Mouse (Mus musculus): ENCODE measurements around the gene H6pd. TPM values are rescaled to one million over a fixed set of nuclear protein-coding genes. Genes with fewer than 3 reads are reported as not detected.
A peak's percentile ranks its signal among the peaks of the same experiment; 100 is the strongest.

The H6pd gene
- polyA plus RNA-seq, 1 experiment: 21.8 TPM

DNA sequence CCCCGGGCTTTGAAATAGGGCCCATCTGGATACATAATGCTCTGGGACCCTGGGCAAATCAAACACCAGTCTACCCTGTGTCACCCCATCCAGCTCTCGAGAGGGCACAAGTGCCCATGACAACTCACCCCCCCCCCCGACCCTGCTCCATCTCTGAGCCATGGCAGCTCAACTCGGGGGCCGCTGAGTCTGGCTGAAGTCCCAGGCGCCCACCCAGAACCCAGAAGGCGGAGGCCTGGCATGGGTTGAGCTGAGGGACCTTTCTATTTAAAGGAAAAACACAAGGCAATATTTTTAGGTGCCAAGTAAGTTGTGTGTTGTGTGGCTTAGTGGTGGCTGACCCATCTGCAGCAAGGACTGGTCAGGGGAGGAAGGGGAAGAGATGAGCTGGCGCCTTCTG, 44.5 kb downstream of the H6pd start:
- Histone ChIP-seq H3K4me3 (no peak overlapping the region), H3K27me3 (ENCODE audit: control insufficient read depth, insufficient read depth, insufficient read length) (no peaks in the 10 kb centered on the region), H3K79me2 (ENCODE audit: control insufficient read depth, insufficient read depth) (no peaks in the 10 kb centered on the region), H3K36me3 (ENCODE audit: control insufficient read depth, insufficient read depth) (no peaks in the 10 kb centered on the region), H3ac (ENCODE audit: control insufficient read depth, insufficient read length) (no peak overlapping the region), H3K4me2 (ENCODE audit: low read depth) (no peak overlapping the region)
- TF ChIP-seq CEBPB (IDR thresholded peaks at IDR 0.05; ENCODE audit: insufficient read depth, poor library complexity, severe bottlenecking): no peak
- TF ChIP-seq REST (IDR thresholded peaks at IDR 0.05; ENCODE audit: insufficient read depth, insufficient read length): no peak
- no peak for TF ChIP-seq MYOG (IDR thresholded peaks at IDR 0.05; ENCODE audit: control insufficient read depth in 1 of 3, insufficient read depth in 1 of 3, insufficient read length in 2 of 3, low read depth in 2 of 3)
- no peak for TF ChIP-seq MAX (IDR thresholded peaks at IDR 0.05; ENCODE audit: low read depth)
- no peak for TF ChIP-seq E2F4 (IDR thresholded peaks at IDR 0.05; ENCODE audit: insufficient read depth)
- no peak for TF ChIP-seq MYOD1 (IDR thresholded peaks at IDR 0.05; ENCODE audit: control insufficient read depth in 1 of 3, insufficient read length in 2 of 3, low read depth in 2 of 3)
- TF ChIP-seq POLR2AphosphoS2 (IDR thresholded peaks at IDR 0.05; ENCODE audit: insufficient read length, low read depth): no peak
- TF ChIP-seq SRF (IDR thresholded peaks at IDR 0.05; ENCODE audit: control insufficient read depth, insufficient read length, low read depth): no peak
- TF ChIP-seq POLR2A (IDR thresholded peaks at IDR 0.05; ENCODE audit: insufficient read length, low read depth): no peak
- TF ChIP-seq TCF12 (IDR thresholded peaks at IDR 0.05; ENCODE audit: insufficient read depth, poor library complexity, severe bottlenecking): no peak
- no peak for TF ChIP-seq TCF3 (IDR thresholded peaks at IDR 0.05; ENCODE audit: insufficient read length, low read depth)
- TF ChIP-seq USF1 (IDR thresholded peaks at IDR 0.05; ENCODE audit: low read depth): no peak

DNA sequence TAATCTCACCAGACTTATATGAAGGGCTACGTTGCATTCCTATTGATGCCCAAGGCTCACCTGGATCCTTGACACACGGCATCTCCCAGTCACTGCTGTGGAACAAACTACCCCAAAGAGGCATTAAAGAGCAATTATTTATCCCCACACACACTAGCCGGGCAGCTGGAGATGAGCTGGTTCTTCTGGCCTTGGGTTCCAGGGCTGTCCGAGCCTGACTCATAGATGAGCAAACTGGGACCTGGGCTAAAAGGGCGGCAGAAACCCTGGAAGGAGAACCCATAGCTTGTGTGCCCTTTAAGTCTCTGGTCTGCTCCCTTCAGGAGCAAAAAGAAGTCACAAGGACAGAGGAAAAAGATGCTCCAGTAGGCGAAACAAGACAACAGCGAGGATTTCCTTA, 48.4 kb downstream of the H6pd start:
- TF ChIP-seq REST (IDR thresholded peaks at IDR 0.05; ENCODE audit: insufficient read depth, insufficient read length) (no peak), SRF (IDR thresholded peaks at IDR 0.05; ENCODE audit: control insufficient read depth, insufficient read length, low read depth) (no peak), E2F4 (IDR thresholded peaks at IDR 0.05; ENCODE audit: insufficient read depth) (no peak), CEBPB (IDR thresholded peaks at IDR 0.05; ENCODE audit: insufficient read depth, poor library complexity, severe bottlenecking) (no peak), TCF3 (IDR thresholded peaks at IDR 0.05; ENCODE audit: insufficient read length, low read depth) (no peak)
- Histone ChIP-seq H3ac (ENCODE audit: control insufficient read depth, insufficient read length) (no peak overlapping the region), H3K4me2 (ENCODE audit: low read depth) (no peak overlapping the region), H3K79me2 (ENCODE audit: control insufficient read depth, insufficient read depth) (no peaks in the 10 kb centered on the region), H3K27me3 (ENCODE audit: control insufficient read depth, insufficient read depth, insufficient read length) (no peaks in the 10 kb centered on the region), H3K36me3 (ENCODE audit: control insufficient read depth, insufficient read depth) (no peaks in the 10 kb centered on the region), H3K4me3 (no peak overlapping the region)

DNA sequence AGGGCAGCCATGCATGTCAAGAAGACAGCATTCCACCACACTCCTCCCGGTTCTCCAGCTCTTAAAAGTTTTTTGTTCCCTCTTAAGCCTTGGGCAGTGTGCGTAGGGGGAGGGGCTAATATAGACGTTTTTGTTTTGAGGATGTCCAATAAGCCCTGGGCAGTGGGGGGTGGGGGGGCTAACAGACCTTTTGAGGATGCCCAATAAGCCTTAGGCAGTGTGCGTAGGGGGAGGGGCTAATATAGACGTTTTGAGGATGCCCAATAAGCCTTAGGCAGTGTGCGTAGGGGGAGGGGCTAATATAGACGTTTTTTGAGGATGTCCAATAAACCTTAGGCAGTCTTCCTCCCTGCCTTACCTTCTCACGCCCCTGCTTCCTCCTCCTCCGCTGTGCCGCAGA, 49.0 kb downstream of the H6pd start:
- Histone ChIP-seq H3K27me3 (ENCODE audit: control insufficient read depth, insufficient read depth, insufficient read length) (no peaks in the 10 kb centered on the region), H3K79me2 (ENCODE audit: control insufficient read depth, insufficient read depth) (no peaks in the 10 kb centered on the region), H3K4me2 (ENCODE audit: low read depth) (no peak overlapping the region), H3K4me3 (no peak overlapping the region), H3K36me3 (ENCODE audit: control insufficient read depth, insufficient read depth) (no peaks in the 10 kb centered on the region), H3ac (ENCODE audit: control insufficient read depth, insufficient read length) (no peak overlapping the region)
- TF ChIP-seq MYOD1 (IDR thresholded peaks at IDR 0.05; ENCODE audit: control insufficient read depth in 1 of 3, insufficient read length in 2 of 3, low read depth in 2 of 3): no peak
- no peak for TF ChIP-seq POLR2AphosphoS2 (IDR thresholded peaks at IDR 0.05; ENCODE audit: insufficient read length, low read depth)
- TF ChIP-seq POLR2A (IDR thresholded peaks at IDR 0.05; ENCODE audit: insufficient read length, low read depth): no peak
- TF ChIP-seq MAX (IDR thresholded peaks at IDR 0.05; ENCODE audit: low read depth): no peak
- no peak for TF ChIP-seq SRF (IDR thresholded peaks at IDR 0.05; ENCODE audit: control insufficient read depth, insufficient read length, low read depth)
- no peak for TF ChIP-seq MYOG (IDR thresholded peaks at IDR 0.05; ENCODE audit: control insufficient read depth in 1 of 3, insufficient read depth in 1 of 3, insufficient read length in 2 of 3, low read depth in 2 of 3)
- no peak for TF ChIP-seq CEBPB (IDR thresholded peaks at IDR 0.05; ENCODE audit: insufficient read depth, poor library complexity, severe bottlenecking)
- TF ChIP-seq REST (IDR thresholded peaks at IDR 0.05; ENCODE audit: insufficient read depth, insufficient read length): no peak
- no peak for TF ChIP-seq TCF3 (IDR thresholded peaks at IDR 0.05; ENCODE audit: insufficient read length, low read depth)
- no peak for TF ChIP-seq TCF12 (IDR thresholded peaks at IDR 0.05; ENCODE audit: insufficient read depth, poor library complexity, severe bottlenecking)
- no peak for TF ChIP-seq E2F4 (IDR thresholded peaks at IDR 0.05; ENCODE audit: insufficient read depth)
- TF ChIP-seq USF1 (IDR thresholded peaks at IDR 0.05; ENCODE audit: low read depth): no peak

DNA sequence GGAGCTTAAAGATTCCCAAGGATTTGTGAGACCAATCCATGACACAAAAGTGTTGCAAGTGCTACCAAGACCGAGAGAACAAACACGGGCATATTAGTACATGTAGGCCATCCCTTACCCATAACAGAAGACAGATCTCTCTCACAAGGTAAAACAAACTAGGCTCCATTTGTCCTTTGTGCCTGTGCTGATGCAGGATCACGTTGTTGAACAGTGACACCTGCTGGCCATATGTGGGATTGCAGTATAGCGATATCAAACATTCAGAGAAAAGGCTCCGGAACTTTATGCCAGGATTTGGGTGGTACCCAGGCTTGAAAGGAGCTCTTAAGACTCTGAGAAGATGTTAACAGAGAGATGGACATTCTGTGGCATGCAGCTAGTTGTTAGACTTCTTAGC, 50.3 kb downstream of the H6pd start:
- no peaks in the 10 kb centered on the region for H3K36me3 ChIP-seq (ENCODE audit: control insufficient read depth, insufficient read depth)
- TF ChIP-seq POLR2A (IDR thresholded peaks at IDR 0.05; ENCODE audit: insufficient read length, low read depth) (no peak), MAX (IDR thresholded peaks at IDR 0.05; ENCODE audit: low read depth) (no peak), REST (IDR thresholded peaks at IDR 0.05; ENCODE audit: insufficient read depth, insufficient read length) (no peak), MYOD1 (IDR thresholded peaks at IDR 0.05; ENCODE audit: control insufficient read depth in 1 of 3, insufficient read length in 2 of 3, low read depth in 2 of 3) (no peak), USF1 (IDR thresholded peaks at IDR 0.05; ENCODE audit: low read depth) (no peak), MYOG (IDR thresholded peaks at IDR 0.05; ENCODE audit: control insufficient read depth in 1 of 3, insufficient read depth in 1 of 3, insufficient read length in 2 of 3, low read depth in 2 of 3) (no peak), CEBPB (IDR thresholded peaks at IDR 0.05; ENCODE audit: insufficient read depth, poor library complexity, severe bottlenecking) (no peak), TCF3 (IDR thresholded peaks at IDR 0.05; ENCODE audit: insufficient read length, low read depth) (no peak), E2F4 (IDR thresholded peaks at IDR 0.05; ENCODE audit: insufficient read depth) (no peak), TCF12 (IDR thresholded peaks at IDR 0.05; ENCODE audit: insufficient read depth, poor library complexity, severe bottlenecking) (no peak)
- H3ac ChIP-seq (ENCODE audit: control insufficient read depth, insufficient read length): no peak overlapping the region
- H3K4me2 ChIP-seq (ENCODE audit: low read depth): no peak overlapping the region
- H3K4me3 ChIP-seq: no peak overlapping the region
- peaks cover 5% of the 10 kb centered on the region for H3K79me2 ChIP-seq (ENCODE audit: control insufficient read depth, insufficient read depth)
- no peaks in the 10 kb centered on the region for H3K27me3 ChIP-seq (ENCODE audit: control insufficient read depth, insufficient read depth, insufficient read length)

DNA sequence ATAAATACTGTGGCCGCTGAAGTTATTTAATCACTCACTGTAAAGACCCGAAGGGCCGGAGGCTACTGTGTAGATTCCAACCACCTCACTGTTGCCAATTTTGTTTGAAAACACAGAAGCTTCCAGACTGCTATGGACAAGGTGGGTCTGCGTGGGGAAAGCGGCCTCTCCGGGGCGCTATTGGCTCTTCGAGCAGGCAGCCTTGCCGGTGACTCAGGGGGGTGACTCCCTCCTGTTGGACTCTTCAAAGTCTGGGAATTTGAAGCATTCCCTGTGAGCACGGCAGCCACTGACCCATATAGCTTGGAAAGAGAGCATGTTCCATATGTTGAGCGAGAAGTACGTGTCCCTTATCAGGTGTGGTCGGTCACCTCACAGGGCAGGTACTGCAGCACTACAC, 52.8 kb downstream of the H6pd start:
- Histone ChIP-seq H3ac (ENCODE audit: control insufficient read depth, insufficient read length) (no peak overlapping the region), H3K4me3 (no peak overlapping the region), H3K27me3 (ENCODE audit: control insufficient read depth, insufficient read depth, insufficient read length) (no peaks in the 10 kb centered on the region), H3K79me2 (ENCODE audit: control insufficient read depth, insufficient read depth) (peaks cover 28% of the 10 kb centered on the region), H3K36me3 (ENCODE audit: control insufficient read depth, insufficient read depth) (peaks cover 3% of the 10 kb centered on the region), H3K4me2 (ENCODE audit: low read depth) (peak overlapping the region; percentile 95)
- TF ChIP-seq TCF12 (IDR thresholded peaks at IDR 0.05; ENCODE audit: insufficient read depth, poor library complexity, severe bottlenecking): no peak
- TF ChIP-seq REST (IDR thresholded peaks at IDR 0.05; ENCODE audit: insufficient read depth, insufficient read length): no peak
- TF ChIP-seq POLR2A (IDR thresholded peaks at IDR 0.05; ENCODE audit: insufficient read length, low read depth): no peak
- TF ChIP-seq MAX (IDR thresholded peaks at IDR 0.05; ENCODE audit: low read depth): no peak
- no peak for TF ChIP-seq MYOG (IDR thresholded peaks at IDR 0.05; ENCODE audit: control insufficient read depth in 1 of 3, insufficient read depth in 1 of 3, insufficient read length in 2 of 3, low read depth in 2 of 3)
- TF ChIP-seq E2F4 (IDR thresholded peaks at IDR 0.05; ENCODE audit: insufficient read depth): no peak
- no peak for TF ChIP-seq SRF (IDR thresholded peaks at IDR 0.05; ENCODE audit: control insufficient read depth, insufficient read length, low read depth)
- TF ChIP-seq POLR2AphosphoS2 (IDR thresholded peaks at IDR 0.05; ENCODE audit: insufficient read length, low read depth): no peak
- TF ChIP-seq CEBPB (IDR thresholded peaks at IDR 0.05; ENCODE audit: insufficient read depth, poor library complexity, severe bottlenecking): no peak
- TF ChIP-seq TCF3 (IDR thresholded peaks at IDR 0.05; ENCODE audit: insufficient read length, low read depth): no peak
- no peak for TF ChIP-seq MYOD1 (IDR thresholded peaks at IDR 0.05; ENCODE audit: control insufficient read depth in 1 of 3, insufficient read length in 2 of 3, low read depth in 2 of 3)
- TF ChIP-seq USF1 (IDR thresholded peaks at IDR 0.05; ENCODE audit: low read depth): no peak

All from myocyte (in vitro differentiated cells).